Mouse (Mus musculus) adrenal gland, postnatal 25 days (tissue): ENCODE measurements around the gene Slc25a45. TPM values are rescaled to one million over a fixed set of nuclear protein-coding genes. Genes with fewer than 3 reads are reported as not detected.
"Not testable (repeated sequence)": the region's sequence is repeated elsewhere in the genome, so short reads cannot be mapped to it uniquely, and the experiment has no call there.

ENCODE experiments used
- DNase-seq: peaks from one replicate; pipeline ENCODE4 v3.0.0; 2021; ENCODE audit warnings: mixed read lengths
- total RNA-seq: library from RNA; stranded (reverse); gene quantifications from 2 replicates; pipeline ENCODE4 v1.2.3, GENCODE M21; 2021

Slc25a45 gene
- total RNA-seq, 1 experiment from 2014 or later = 39.7 TPM

DNA sequence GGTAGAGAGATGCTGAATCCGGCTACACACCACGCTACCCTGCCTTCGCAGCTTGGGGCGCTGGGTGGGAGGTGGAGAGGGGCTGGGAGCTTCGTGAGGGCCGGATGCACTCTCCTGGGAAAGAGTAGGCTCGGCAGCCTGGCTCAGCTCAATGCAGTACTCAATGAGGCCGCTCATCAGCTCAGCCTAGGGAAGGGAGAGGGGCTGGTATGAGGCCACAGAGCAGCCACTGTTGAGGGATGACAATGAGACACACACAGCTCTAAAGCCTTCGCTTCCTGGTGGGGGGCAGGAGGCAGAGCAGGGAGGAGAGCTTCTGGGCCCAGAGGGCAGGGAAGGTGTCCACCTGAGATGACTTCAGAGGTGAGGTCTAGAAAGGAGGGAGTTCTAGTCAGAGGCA, 21.0 kb upstream of the Slc25a45 start:
- no peak for DNase-seq

DNA sequence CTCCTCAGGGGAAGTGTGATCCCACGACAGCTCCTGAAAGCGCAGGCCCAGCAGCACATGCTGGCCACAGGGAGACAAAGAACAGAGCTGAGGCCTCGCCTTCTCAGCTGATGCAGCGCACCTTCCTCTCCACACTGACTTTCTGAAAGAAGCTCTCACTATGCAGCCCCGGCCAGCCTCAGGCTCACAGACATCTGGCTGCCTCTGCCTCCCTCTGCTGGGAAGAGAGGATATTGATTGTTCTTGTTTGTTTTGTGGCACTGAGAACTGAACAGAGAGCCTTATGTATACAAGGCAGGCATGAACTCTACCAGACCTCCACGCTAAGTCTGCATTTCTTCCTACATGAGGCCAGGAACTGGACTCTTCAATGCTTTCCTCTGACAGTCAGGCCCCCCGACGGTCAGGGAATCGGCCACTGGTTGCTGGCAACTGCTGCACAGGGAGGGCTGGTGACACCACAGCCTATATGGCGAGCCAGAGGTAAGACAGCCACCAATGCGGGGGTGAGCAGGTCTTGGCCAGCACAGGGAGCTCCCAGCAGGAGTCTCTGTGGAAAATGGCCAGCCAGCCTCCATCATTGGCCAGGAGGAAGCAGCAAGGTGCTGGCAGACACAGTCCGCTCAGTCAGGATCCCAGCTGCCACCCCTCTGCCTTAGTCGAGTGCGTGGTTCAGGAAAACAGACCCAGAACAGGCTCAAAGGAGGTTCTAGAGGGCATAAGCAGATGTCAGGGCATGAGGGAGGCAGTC, 15.1 kb upstream of the Slc25a45 start:
- DNase-seq = no peak

DNA sequence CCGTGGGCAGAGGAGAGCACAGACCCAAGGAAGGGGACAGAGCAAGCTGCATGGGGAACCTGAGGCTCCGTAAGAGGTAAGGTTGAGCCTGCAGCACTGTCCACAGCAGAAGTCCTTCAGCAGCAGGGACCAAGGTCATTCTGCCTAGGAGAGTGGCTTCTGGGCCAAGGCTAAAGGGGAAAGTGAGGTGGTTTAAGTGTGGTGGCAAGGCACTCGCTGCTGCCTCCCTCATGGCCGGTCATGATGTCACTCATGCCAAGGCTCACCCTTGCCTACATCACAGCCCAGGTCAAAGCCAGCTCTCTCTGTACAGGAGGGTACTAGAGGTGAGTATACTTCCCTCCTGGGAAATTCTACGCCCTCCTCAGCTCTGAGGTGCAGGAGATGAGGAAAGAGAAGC, 13.8 kb upstream of the Slc25a45 start:
- no peak for DNase-seq

DNA sequence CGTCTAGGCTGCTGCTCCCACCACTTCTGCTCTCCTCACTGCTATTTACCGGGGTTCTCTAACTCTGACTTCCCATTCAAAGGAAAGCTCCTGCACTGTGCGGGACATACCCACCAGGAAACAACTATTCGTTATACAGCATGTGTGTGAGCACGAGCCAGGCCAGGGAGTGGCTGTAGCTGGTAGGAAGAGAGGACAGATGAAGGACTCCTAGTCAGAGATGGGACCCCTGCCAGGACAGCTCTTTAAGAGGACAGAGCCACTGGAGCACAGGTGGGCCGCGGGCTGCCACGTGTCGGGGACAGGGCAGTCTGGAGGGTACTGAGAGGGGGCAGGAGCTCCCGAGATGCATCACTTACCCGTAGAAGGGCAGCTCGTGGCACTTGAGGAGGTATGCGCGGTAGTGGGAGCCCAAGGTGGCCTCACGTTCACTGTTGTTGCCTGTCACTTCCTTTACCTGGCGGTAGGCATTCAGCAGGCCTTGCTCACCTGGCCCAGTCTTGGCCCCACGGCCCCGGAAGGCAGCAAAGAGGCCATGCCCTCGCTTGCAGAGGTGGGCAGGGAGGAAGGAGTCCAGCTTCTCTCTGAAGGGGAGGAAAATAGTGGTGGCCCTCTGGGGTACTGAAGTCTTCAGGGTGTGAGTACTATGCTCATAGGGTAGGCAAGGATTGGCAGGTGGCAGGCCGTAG, 12.8 kb upstream of the Slc25a45 start:
- no peak for DNase-seq

DNA sequence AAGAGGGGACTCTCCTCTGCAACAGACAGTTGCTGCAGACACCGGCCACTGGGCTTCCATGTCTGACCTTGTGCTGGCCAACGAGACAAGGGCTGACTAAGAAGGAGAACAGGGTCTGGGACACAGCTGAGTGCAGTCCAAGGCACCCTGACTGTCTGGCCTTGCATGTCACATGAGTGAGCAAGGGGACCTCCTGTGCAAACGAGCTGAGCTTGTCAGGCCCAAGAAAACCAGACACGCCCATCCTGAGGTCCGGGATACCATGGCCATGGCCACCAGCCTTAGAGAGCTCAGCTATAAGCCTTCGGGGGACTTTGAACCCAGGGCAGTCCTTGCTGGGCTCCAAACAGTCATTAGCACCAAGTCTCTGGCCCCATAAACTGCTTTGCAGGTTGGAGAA, 9.5 kb upstream of the Slc25a45 start:
- peak; percentile 37 for DNase-seq

DNA sequence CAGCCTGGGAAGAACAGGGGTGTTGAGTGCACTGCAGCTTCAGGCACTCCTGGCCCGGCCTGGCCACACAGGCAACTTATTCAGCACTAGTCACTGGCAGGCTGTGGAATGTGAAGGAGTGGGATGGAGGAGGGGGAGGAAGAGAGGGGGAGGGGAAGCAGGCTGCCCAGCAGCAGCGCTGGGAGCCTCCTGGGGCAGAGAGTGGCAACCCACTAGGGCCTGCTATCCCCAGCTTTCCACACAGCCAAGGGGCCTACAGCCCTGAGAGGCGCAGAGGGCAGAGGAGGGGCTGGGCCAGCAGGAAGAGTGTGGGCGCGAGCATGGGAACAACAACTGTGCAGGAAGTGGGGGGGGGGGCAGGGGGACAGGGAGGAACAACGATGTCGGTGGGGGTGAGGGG, 6.3 kb upstream of the Slc25a45 start:
- DNase-seq = no peak

DNA sequence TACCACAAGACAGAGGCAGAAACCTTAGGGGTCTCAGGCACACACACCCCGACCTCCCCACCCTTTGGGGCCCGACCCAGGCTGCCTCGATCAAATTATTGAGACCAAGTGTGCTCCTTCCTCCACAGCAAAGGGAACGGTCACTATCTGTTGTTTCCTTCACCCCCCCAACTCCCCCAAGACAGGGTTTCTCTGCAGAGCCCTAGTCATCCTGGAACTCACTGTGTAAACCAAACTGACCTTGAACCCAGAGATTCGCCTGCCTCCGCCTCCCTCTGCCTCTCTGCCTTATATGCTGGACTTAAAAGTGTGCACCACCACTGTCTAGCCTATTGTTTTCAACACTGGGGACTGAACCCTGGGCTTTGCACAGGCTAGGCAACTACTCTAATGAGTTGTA, 5.9 kb upstream of the Slc25a45 start:
- no peak for DNase-seq

DNA sequence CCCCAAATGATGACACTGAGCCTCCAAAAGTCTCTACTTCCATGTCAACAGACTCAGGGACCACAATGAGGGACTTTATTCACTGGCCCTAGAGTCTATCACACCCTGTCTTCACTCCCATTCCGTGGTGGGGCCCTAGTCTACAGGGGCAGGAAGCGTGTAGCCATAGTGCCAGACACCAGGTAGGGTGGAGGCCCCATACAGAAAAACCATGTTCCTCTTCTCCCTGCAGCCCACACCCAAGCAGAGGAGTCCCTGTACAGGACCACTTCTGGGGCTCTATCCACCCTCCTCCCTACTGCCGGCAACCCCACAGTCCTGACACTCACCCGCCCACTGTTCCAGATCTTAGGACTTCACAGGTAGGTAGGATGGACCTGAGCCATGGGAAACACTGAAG, 5.1 kb upstream of the Slc25a45 start:
- DNase-seq = no peak

DNA sequence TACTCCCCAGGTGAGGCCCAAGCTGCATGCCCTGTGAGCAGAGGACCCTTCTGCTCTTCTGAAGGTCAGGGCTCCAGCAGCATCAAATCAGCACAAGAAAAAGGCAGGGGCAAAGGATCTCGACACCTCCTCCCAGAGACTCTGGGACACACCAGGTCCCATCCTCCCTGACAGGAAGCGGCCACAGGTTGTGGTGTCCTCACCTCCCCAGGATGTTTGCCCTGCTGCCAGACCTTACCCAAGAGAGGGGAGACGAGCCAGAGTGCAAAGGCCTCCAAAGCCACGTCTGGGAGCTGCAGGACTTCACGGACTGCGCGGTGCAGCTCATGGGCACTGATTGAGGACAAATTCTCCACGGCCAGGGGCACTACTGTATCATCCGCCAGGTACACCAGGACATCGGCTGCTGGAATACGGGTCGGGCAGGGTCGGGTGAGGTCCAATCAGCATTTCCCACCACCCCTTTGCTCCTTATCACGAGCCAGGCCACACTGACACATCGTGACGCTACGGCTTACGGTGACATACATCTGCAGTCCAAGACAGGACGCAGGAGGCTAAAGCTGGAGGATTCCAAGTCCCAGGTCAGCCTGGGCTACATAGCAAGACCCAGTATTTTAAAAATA, 4.6 kb upstream of the Slc25a45 start:
- DNase-seq = no peak

DNA sequence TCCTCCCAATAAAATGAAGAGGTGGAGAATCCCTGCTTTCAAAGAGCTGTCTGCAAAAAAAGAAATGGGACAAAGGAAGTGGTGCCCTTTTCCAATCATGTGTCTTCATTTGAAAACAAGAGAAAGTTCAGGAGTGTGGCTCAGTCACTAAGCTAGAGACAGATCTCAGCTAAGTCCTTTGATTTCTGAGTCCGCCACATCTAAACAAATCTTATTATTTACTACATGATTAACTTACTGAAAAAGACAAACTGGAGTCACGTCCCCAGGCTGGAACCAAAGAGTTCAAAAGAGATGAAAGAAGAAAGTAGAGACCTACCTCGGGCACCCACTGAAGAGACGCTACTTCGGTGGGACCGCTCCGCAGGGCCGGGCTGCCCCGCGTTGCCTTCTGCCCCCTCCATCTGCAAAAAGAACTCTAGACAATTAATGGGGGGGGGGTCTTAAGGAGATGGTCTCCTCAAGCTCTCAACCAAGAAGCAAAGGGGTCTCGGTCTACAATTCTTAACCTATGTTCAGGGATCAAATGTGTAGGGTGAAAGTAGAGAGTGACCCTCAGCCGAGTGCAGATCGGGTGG, 3.1 kb upstream of the Slc25a45 start:
- no peak for DNase-seq

DNA sequence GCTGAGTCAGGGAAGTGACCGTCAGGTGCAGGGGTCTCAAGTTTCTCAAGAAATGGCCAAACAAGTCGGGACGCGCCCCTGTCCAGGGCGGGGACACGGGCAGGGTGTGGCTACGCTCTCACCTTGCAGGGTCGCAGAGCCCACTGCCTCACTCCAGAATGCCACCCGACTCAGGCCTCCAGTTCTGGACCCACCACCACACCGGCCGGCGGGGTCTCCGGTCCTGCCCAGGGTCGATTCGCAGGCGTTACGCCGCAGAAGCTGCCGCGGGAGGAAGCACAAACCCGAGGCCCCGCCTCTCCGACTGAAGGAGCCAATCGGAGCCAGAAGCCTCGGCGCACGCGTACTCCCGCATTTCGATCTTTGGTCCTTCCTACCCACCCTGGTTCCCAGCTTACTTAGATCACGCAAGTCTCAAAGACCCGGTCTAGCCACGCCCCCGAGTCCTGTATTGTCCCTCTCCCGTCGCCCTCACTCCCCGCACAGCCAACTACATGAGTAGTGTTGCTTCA, 2.6 kb upstream of the Slc25a45 start, which contains the start of gene Frmd8:
TSS of gene Frmd8 (minus strand) at position 306 of the 512 bp plus-strand sequence.
- peak; percentile 95 for DNase-seq

DNA sequence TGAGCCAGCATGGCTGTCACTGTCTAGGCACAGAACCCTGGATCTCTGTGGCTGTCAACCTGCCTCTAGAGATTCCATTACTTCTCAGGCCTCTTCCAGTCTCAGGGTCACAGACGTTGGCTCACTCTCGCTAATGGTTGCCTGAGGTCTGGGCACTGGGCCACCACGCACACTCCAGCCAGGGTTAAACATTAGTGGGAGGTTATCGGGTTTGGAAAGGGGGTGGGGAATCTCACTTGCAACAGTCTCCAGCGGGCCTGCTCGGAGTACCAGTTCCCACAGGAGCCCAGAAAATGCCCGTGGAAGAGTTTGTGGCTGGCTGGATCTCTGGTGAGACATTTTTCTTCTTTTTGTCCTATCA, 734 bp downstream of the Slc25a45 start:
- peak; percentile 84 for DNase-seq

DNA sequence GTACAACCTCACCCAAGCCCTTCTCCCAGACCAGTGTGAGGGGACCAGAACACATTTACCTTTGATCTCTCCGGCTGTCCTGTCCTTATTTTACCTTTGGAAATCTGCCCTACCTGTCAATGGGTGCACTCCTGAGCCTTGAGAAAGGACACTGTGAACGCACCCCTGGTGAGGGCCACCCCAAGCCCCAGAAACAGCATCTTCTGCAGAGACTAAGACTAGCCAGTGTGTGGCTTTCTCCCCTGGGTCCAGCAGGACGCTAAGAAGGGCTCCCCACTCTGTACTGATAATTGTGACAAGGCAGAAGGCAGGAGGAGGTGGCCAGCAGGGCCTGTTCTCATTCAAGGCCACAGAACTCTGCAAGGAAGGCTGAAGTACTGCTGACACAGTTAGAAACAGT, 1.3 kb downstream of the Slc25a45 start:
- DNase-seq = no peak

DNA sequence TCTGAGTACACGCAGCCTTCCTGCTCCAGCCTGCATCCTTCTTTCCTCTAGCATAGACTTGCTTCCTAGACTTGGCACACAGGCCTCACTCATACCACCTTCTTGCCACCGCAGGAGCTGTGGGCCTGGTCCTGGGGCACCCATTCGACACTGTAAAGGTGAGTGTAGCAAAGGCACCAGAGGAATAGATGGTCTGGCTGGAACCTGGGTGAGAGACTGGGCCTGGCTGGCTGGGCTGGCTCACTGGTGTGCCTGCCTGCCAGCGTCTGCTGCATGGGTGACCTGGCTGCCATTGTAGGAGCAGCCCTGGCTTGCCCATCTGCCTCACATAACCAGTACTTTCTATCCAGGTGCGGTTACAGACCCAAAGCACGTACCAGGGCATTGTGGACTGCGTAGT, 2.1 kb downstream of the Slc25a45 start:
- DNase-seq = no peak

DNA sequence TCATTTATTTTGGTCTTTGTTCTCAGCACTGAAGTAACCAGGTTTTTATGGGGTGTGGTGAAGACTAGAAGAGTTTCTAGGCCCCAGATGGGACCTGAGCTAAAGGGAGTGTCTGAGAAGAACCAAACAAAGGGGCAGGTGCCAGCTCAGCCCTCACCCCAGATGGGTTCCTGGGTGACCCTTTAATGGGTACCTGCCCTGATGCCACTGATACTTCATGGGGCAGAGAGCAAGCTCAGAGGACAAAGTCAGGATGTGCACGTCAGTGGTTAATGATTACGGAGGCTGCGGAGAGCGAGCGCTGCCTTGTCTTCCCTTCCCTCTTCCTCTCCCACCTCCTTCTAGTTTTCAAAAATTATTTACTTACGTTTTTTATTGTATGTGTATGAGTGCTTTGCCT, 3.5 kb downstream of the Slc25a45 start:
- no peak for DNase-seq

DNA sequence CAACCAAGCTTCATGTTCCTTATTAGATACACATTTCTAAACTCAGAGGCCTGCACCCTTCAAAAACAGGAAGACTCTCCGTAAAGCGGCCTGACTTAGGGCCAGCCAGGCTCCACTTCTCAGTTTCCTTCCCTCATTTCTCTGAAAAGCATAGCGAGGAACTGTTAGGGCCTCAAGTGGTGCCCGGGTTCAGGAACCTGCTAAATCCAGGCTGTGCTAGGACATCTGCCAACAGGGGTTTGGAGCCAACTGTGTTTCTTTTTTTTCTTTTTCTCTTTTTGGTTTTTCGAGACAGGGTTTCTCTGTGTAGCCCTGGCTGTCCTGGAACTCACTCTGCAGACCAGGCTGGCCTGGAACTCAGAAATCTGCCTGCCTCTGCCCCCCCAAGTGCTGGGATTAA, 4.5 kb downstream of the Slc25a45 start:
- DNase-seq = not testable (repeated sequence)

DNA sequence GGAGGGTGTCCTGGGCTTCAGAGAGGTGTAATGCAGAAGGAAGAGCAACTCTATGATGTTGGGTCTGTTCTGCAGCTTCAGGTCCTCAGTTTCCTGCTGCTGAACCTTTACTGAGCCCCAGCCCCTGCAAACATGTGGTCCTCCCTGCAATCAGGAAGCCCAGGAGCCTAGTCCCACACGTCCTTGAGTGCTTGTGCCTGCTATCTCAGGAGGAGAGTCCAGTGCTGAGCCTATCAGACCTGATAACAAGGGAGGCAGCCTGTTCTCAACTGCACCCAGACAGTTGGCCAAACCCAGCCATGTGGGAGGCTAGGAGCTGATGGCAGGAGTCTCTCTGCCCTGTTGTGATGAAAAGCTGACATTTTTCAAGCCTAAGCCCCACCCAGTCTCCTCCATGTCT, 6.3 kb downstream of the Slc25a45 start:
- no peak for DNase-seq

DNA sequence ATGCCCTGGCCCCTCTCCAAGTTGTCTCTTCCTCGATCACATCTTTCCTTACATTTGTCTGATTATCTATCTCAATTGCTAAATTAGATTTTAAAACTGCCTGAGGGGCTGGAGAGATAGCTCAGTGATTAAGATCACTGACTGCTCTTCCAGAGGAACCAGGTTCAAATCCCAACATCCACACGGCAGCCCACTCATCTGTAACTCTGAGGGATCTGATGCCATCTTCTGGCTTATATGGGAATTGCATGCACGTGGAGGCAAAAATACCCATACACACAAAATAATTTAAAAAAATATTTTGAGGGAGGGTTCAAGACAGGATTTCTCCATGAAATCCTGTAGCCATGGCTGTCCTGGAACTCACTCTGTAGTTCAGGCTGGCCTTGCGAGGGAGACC, 8.2 kb downstream of the Slc25a45 start:
- DNase-seq = no peak

DNA sequence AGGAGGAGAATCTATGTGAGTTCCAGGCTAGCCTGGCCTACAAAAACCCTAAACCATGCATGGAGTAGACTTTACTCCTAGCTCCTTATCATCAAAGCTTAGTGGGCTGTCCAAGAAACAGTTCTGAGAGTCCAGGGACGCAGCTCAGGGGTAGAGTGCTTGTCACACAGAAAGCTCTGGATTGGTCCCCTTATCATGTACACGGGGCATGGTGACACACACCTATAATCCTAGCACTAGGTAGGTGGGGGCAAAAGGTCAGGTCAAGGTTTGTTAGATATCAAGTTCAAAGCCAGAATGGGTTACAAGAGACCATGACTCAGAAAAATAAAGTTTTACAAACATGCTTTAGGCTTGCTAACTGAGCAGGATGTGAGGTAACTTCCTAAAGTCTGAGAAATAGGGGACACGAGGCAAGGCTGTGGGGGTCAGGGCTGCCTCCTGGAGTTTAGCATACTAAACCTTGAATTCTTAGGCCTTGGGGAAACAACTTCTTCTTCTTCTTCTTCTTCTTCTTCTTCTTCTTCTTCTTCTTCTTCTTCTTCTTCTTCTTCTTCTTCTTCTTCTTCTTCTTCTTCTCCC, 9.7 kb downstream of the Slc25a45 start:
- DNase-seq = no peak

DNA sequence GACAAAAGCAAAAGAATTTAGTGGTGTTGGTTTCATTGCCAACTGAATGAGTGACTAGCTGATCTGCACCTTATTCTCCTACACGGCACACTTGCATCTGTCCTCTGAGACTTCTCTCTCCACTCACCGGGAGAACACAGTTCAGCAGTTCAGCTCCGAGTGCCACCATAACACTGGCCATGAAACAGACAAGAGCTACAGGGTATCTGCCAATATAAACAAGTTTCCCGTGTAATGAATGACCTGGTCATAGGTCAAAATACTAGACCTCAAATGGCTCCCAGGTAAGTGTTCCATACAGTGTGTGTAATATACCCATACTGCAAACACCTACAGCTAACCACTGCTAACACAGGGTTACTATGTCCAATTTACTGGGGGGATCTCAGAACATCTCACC, 11.6 kb downstream of the Slc25a45 start:
- DNase-seq = no peak

DNA sequence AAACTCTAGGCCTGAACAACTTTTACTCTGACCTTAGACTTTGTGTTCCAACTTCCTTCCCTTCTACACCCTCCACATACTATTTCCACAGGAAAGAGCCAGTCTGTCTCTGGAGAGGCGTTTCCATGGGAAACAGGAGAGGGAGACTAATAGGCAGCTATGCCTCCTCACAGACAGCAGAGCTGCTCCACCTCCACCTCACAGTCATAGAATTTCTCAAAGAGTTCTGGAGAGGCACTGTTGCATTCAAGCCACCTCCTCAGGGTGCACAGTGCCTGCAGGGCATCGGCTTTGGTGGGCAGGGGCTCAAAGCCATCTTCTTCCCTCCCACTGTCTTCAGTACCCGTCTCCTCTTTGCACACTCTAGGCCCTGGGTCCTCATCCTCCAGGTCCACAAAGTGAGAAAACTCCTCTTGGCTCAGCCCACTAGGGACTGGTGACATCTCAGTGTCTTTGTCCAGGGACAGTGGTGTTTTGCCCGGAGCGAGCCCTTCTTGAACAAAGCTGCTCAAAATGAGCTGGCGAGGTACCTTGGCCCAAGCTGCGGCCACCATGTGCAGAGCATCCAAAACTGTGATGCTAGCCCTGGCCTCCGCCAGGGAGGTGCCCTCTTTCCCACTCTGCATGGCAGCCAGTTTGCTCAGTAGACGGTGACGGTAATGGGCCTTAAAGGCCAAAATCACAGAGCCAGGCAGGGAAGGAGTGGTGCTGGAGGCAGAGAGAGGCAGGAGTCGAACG, 14.1 kb downstream of the Slc25a45 start:
- no peak for DNase-seq

DNA sequence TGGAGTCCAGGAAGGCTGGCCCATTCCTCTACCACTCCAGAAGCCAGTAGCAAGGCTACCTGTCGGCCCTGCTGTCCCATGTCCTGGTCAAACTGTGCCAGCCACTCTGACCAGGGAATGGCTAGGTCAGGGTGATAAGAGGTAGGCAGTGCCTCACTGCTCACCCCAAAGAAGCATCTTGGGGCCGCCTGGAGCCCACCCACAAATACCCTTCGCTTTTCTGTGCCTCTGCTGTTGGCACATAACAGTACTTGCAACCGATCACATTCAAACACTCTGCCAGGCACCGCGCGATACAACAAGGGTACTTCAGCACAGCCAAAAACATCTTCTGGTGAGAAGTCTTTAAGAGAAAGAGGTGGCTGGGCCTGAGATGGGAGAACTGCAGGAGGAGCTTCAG, 14.7 kb downstream of the Slc25a45 start:
- no peak for DNase-seq
